Mouse (Mus musculus) heart, postnatal 4 days (tissue): ENCODE measurements around the gene Tmf1. TPM values are rescaled to one million over a fixed set of nuclear protein-coding genes. Genes with fewer than 3 reads are reported as not detected.

Source experiments
- DNase-seq: peaks from one replicate; pipeline ENCODE4 v3.0.0; 2021
- total RNA-seq, 2 experiments: library from RNA; stranded (reverse); gene quantifications; 2 replicates each; pipeline ENCODE4 v1.2.3; 2021

Gene Tmf1
- total RNA-seq, 2 experiments from 2014 or later, result 34.1 to 35.3 TPM

- DNase-seq, result no peak
Observed at GRCm38 (mm10) chr6:97202477-97202876, 23.6 kb upstream of the Tmf1 start.

- DNase-seq, result no peak
Observed at GRCm38 (mm10) chr6:97200437-97200836, 21.5 kb upstream of the Tmf1 start.

GRCm38 (mm10) chr6:97179367-97179828 lies 476 bp upstream of the Tmf1 start:
- peak; percentile 12 for DNase-seq

GRCm38 (mm10) chr6:97175716-97176115 lies 3.2 kb downstream of the Tmf1 start:
- no peak for DNase-seq

DNA sequence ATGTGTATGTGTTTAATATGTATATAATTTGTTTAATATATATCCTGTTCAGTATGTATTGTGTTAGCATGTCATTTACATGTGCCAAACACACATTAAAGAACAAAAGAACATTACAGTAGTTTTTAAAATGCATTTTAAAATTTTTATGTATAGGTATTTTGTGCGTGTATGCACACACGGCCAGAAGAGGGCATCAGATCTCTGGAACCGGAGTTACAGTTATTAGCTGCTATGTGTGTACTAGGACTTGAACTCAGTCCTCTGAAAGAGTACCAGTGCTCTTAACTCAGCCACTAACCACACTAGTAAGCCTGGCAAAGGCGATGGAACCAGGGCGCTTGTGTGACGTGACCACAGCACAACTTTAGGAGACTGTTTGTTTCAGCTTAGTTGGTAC lies 28.8 kb downstream of the Tmf1 start:
- DNase-seq, result no peak

DNA sequence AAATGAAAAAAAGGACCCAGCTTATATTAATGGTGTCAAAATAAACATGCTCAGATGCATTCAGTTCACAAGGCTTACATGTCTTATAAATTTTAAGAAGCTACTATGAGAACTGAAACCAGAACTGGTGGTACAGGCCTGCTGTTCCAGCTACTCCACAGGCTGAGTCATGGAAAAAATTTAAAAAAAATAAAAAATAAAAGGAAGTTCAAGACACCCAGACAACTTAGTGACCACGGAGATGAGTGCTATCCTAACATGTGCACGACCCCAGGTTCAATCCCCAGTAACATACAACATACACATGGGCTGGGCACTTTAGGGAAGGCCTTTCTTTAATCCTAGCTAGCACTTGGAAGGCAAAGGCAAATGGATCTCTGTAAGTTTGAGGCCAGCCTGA lies 29.2 kb downstream of the Tmf1 start:
- no peak for DNase-seq

DNA sequence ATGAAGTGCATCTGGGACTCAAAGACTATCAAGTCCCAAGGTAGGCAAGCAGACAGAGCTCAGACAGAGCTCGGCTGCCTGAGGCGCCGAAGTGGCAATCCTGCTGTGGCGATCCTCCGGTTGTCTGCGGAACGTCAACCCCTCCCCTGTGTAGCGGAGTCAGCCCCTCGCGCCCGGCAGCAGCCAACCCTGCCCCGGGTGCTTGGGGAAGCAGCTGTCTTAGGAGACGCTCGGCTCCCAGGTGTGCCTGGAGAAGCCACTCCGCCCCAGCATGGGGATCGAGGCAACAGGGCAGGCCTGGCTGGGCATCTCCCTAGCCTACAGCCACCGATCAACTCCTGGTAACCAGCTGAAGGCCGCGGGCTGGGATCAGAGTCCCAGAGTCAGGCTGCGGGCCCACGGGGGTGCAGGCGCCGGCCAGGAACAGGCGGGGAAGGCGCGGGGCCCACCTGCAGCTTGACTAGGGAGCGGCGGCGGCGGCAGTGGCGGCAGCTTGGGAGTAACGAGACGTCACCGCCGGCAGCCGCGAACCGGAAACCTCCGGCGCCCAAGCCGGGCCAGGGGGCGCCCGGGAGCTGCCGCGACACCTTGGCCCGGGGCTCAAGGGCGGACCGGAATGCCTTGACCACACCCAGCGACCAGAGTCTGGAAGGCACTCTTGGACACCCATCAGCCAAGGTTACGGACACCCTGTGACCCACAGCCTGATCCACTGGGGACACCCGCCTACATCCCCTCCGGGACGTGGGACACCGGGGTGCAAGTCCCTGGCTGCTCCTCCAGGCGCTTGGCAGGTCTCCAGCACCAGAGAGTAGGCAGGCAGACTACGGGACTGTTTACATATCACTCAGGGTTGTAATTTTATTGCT lies 30.3 kb downstream of the Tmf1 start, which contains the start of gene Eogt:
Gene Eogt (minus strand): TSS at position 800 of the 869 bp plus-strand sequence.
- DNase-seq, result peak; percentile 82

GRCm38 (mm10) chr6:97147755-97148382 lies 31.1 kb downstream of the Tmf1 start:
- peak; percentile 76 for DNase-seq

DNA sequence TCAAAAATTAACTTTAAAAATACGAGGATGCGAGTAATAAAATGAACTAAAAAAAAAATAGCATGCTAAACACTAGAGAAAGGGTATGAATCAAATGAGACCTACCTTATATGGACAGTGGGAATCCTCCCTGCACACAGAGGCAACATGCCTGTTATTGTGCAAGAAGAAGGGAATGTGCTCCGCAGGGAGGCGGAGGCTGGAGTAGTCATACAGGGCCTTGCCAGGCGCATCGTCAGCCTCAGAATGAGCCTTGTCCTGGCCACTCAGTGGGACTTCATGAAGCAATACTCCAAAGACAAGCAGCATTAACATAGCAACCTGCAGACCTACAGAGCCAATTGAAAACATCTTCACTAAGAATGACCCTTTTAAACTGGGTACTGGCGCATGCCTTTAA lies 33.8 kb downstream of the Tmf1 start:
- DNase-seq, result peak; percentile 22

DNA sequence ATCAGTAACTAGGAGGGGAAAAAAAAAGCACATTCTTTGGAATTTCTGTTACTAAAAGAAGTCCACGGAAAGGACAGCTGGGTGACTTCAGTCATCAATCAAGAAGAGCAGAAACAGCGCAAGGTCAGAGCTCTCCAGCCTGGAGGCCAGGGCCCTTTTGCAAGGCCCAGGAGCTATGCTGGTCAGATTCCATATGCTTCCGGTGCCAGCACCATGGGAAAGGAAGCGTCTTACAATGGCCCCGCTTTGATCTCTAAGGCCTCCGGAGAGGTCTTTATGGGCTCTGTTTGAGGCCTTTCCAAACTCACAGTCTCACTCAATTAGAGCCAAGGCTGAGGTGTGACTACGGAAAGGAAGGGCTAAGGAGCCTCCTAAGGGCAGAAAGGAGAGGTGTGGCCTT lies 34.6 kb downstream of the Tmf1 start:
- peak; percentile 27 for DNase-seq

GRCm38 (mm10) chr6:97142611-97143010 lies 36.3 kb downstream of the Tmf1 start:
- no peak for DNase-seq

DNA sequence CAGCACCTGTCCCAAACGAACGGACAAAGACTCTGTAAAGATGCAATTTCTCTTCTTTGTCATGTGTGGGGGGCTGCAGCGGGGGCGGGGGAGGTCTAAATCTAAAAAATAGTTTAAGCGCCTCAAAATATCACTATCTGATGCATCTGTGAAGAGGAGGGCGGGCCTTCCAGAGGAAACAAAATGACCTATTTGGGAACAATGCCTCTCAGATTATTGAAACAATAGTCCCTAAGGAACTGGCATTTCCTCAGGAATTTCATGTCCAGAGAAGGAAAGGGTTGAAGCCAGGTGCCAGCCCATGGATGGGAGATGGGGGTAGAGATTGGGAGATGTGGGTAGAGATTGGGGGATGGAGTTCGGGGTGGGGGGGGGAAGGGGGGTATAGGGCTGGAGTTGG lies 37.1 kb downstream of the Tmf1 start:
- DNase-seq, result no peak

GRCm38 (mm10) chr6:97132707-97133303 lies 46.1 kb downstream of the Tmf1 start:
- DNase-seq, result no peak

- DNase-seq, result no peak
Observed at GRCm38 (mm10) chr6:97131808-97132207, 47.1 kb downstream of the Tmf1 start.

DNA sequence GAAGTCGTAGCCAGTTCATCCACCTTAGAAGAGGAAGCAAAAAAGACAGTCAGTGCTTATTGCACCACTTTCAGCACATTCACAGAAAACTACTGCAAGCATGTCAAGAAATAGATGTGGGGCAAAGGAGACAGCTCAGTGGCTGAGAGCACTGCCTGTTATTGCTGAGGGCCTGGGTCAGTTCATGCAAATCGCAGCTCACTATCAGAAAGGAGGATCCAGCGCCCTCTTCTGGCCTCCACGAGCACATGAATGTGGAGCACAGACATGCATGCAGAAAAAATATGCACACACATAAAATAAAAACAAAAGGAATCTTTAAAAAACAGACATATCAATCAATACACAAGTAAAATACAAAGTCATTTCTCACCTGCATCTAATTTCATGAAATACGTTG lies 47.9 kb downstream of the Tmf1 start:
- DNase-seq, result no peak

GRCm38 (mm10) chr6:97124336-97125010 lies 54.4 kb downstream of the Tmf1 start:
- DNase-seq, result no peak

GRCm38 (mm10) chr6:97120922-97121321 lies 58.0 kb downstream of the Tmf1 start:
- no peak for DNase-seq

DNA sequence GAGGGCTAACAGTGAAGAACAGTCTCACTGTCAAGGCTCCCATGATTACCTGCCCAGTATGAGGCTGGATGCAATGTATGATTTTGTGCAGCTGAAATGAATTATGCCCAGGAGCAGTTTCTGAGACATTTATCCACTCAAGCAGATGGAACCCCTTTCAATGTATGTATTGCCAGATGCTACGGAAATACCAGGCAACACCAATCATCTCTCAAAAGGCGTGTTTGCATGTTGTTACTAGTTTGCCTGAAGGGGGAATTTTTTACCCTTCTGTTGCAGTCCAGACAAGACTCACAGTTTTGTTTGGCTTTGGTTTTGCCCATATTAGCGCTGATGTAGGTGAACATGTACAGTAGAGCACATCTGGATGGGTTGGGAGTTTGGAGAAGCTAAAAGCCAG lies 60.6 kb downstream of the Tmf1 start:
- no peak for DNase-seq

- DNase-seq, result no peak
Observed at GRCm38 (mm10) chr6:97116896-97117295, 62.0 kb downstream of the Tmf1 start.

DNA sequence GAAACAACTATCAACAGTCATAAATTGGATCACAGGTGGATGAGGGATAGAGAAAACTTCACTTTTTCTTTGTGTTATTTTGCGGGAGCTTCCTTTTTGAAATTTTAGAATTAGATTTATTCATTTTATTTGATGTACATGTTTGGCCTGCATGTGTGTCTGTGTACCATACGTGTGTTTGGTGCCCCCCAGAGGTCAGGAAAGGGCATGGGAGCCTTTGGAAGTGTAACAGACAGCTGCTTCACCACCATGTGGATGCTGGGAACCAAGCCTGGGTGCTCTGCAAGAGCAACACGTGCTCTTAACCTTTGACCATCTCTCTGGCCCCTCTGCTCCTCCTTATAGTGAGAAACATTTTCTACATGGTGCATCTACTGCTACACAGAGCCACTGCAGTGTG lies 64.1 kb downstream of the Tmf1 start:
- no peak for DNase-seq

DNA sequence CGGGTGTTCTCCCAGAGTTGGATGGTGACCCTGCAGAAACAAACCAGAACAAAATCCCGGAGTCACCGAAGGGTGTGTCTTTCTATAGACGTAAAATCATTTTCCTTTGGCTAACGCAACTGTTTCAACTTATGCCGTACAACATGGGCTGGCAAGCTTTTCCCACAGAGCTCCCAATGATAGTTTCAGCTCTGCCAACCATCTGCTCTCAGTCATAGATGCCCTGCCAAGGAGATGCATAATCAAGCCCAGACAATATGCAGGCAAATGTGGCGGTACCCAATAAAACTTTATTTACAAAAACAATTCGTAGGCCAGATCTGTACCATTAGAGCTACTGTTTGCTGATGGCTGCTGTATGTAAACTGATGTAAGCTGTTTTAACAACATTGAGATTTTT lies 66.7 kb downstream of the Tmf1 start:
- no peak for DNase-seq

DNA sequence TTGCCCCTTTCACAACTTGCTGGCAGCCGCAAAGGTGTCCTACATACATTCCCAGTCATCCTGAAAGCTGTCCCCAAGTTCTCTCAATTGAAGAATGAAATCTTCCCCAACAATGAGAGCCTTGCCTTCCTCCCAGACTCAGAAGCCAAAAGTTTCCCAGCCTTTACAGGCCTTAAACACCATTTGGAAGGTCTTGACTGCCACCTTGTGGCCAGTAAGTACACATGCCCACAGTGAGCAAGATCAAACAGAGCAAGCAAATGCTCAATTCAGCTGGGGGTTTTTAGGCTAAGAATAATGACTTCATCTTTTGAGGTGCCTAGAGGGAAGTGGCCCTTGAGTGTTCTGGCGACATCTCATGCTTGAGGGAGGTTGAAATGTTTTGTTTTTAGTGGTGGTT lies 72.1 kb downstream of the Tmf1 start:
- peak; percentile 51 for DNase-seq

DNA sequence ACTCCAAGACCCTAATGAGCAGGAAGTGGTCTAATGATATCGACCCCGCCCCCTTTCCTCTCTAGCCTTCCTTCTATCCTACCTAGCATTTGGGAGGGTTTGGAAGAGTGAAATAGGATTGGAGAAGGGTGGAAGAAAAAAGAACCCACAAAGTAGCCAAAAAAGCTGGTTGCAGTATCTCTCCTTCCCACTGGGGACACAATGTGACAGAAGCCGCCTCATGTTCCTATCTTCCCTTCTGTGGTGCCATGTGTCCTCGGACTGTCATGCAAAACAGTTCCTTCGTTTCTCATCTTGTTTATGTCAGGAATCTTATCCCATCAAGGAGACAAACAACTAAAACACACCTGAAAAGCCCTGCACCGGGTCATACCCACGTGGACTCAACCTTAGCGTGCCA lies 72.8 kb downstream of the Tmf1 start:
- no peak for DNase-seq
